Mouse (Mus musculus) stomach, postnatal 0 days (tissue): Measurements from ENCODE around the gene C130050O18Rik.

Experiments used
- CTCF ChIP-seq: IDR thresholded peaks from 2 replicates; pipeline ENCODE4 v1.5.1; 2016; ENCODE audit warnings: antibody characterized with exemption, low read depth, mild to moderate bottlenecking, moderate library complexity
- EP300 ChIP-seq: optimal IDR thresholded peaks from 2 replicates; pipeline ENCODE3; 2016; ENCODE audit warnings: antibody characterized with exemption

- TF ChIP-seq CTCF, result no peak
- no peak for TF ChIP-seq EP300
Observed at GRCm38 (mm10) chr5:139404801-139405401, at the start of gene C130050O18Rik.
